Mouse (Mus musculus): ENCODE measurements around the gene Rcsd1. TPM values are rescaled to one million over a fixed set of nuclear protein-coding genes. Genes with fewer than 3 reads are reported as not detected.

The Rcsd1 gene
- polyA plus RNA-seq, 1 experiment from 2014 or later: 7.1 TPM

GRCm38 (mm10) chr1:165737451-165737850, 27.9 kb upstream of the Rcsd1 start:
- Histone ChIP-seq H3K9me3 (ENCODE audit: control insufficient read depth, low read length) (no peaks in the 10 kb centered on the region), H3K4me1 (ENCODE audit: control insufficient read depth, insufficient read depth, low read length) (no peaks in the 10 kb centered on the region; the same call in 1 of the 2 replicates), H3K27ac (ENCODE audit: low read depth, low read length) (no peak overlapping the region), H3K27me3 (ENCODE audit: control insufficient read depth, insufficient read depth, low read length) (no peaks in the 10 kb centered on the region), H3K36me3 (ENCODE audit: control insufficient read depth, insufficient read depth, low read length) (no peaks in the 10 kb centered on the region), H3K4me3 (ENCODE audit: low read depth, low read length) (no peak overlapping the region), H3K9ac (ENCODE audit: low read length) (no peak overlapping the region), H3K4me2 (ENCODE audit: low read depth) (no peak overlapping the region)
- DNase-seq (ENCODE audit: low spot score) (no peak), ATAC-seq (ENCODE audit: insufficient read depth, low FRiP score, low TSS enrichment) (no peak)
- 43% methylated on average over 5 of the region's 5 CpGs for WGBS

DNA sequence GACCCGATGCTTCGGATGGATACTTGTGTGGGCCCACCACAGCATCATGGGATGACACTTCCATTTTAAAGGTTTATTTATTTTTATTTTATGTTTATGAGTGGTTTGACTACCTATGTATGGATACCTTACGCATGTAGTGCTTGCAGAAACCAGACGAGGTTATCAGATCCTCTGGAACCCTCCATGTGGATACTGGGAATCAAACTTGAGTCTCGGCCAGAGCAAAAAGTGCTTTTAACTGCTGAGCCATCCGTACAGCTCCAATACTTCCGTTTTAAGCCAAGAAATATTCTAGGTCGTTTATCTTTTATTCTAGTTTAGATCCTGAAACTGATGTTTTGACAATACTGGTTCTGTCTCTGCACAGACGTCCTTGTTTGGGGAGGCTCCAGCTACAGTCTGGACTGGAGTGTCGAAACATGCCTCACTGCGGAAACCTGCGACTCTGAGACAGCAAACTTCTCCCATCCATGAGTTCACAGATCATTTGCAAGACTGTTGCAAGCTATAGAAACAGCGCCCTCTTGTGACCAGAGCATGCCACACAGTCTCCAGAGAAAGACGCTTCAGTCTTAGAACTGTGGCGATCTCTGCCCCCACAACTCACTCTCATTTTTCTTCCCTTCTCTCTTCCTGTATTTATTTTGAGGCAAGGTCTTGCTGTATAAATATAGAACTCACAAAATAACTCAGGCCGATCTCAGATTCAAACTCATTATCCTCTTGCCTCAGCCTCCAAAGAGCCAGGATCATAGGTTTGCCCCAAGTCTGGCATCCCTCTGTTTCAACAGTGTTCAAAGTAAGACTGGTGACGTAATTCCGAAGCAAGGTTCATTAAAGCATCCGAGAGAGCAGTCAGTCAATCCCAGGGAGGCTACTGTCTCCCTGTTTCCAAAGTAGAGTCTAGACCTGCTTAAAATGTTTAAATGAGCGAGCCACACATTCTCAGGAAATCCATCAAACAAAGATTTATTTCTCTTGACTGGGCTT, 26.6 kb upstream of the Rcsd1 start:
- peak; percentile 87 for DNase-seq (ENCODE audit: low spot score)
- Histone ChIP-seq H3K36me3 (ENCODE audit: control insufficient read depth, insufficient read depth, low read length) (no peaks in the 10 kb centered on the region), H3K27me3 (ENCODE audit: control insufficient read depth, insufficient read depth, low read length) (no peaks in the 10 kb centered on the region), H3K4me2 (ENCODE audit: low read depth) (no peak overlapping the region), H3K27ac (ENCODE audit: low read depth, low read length) (no peak overlapping the region), H3K9ac (ENCODE audit: low read length) (no peak overlapping the region), H3K4me3 (ENCODE audit: low read depth, low read length) (no peak overlapping the region), H3K4me1 (ENCODE audit: control insufficient read depth, insufficient read depth, low read length) (no peaks in the 10 kb centered on the region; the same call in 1 of the 2 replicates), H3K9me3 (ENCODE audit: control insufficient read depth, low read length) (no peaks in the 10 kb centered on the region)
- peak; percentile 41 for ATAC-seq (ENCODE audit: insufficient read depth, low FRiP score, low TSS enrichment)
- WGBS: 38% methylated on average over 20 of the region's 20 CpGs

- Histone ChIP-seq H3K27me3 (ENCODE audit: control insufficient read depth, insufficient read depth, low read length) (no peaks in the 10 kb centered on the region), H3K4me3 (ENCODE audit: low read depth, low read length) (no peak overlapping the region), H3K9ac (ENCODE audit: low read length) (no peak overlapping the region), H3K4me1 (ENCODE audit: control insufficient read depth, insufficient read depth, low read length) (no peaks in the 10 kb centered on the region; the same call in 1 of the 2 replicates), H3K36me3 (ENCODE audit: control insufficient read depth, insufficient read depth, low read length) (no peaks in the 10 kb centered on the region), H3K9me3 (ENCODE audit: control insufficient read depth, low read length) (no peaks in the 10 kb centered on the region), H3K27ac (ENCODE audit: low read depth, low read length) (no peak overlapping the region), H3K4me2 (ENCODE audit: low read depth) (no peak overlapping the region)
- ATAC-seq (ENCODE audit: insufficient read depth, low FRiP score, low TSS enrichment) (no peak), DNase-seq (ENCODE audit: low spot score) (no peak)
- 85% methylated on average over 2 of the region's 2 CpGs for WGBS
These were observed 25.3 kb upstream of the Rcsd1 start for GRCm38 (mm10) chr1:165734840-165735239.

DNA sequence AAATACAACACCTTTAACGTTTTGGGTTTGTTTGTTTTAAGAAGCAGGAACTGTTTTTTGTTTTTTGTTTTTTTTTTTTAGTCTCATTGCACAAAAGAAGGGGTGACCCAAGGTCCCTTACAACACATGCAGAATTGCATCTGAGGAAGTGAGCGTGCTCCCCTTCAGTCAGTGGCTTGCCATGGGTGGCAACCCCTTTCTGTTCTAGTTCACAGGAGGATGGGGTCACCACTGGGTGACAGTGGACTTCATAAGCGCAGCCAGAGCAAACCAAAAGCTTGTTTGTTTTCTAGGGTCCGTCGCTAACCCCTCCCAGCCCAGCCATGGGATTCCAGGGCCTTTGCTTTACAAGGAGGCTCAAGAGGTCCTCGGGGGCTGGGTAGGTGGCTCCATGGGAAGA, 22.0 kb upstream of the Rcsd1 start:
- Histone ChIP-seq H3K9me3 (ENCODE audit: control insufficient read depth, low read length) (no peaks in the 10 kb centered on the region), H3K9ac (ENCODE audit: low read length) (no peak overlapping the region), H3K27me3 (ENCODE audit: control insufficient read depth, insufficient read depth, low read length) (no peaks in the 10 kb centered on the region), H3K27ac (ENCODE audit: low read depth, low read length) (no peak overlapping the region), H3K4me1 (ENCODE audit: control insufficient read depth, insufficient read depth, low read length) (no peaks in the 10 kb centered on the region; the same call in 1 of the 2 replicates), H3K4me2 (ENCODE audit: low read depth) (no peak overlapping the region), H3K4me3 (ENCODE audit: low read depth, low read length) (no peak overlapping the region), H3K36me3 (ENCODE audit: control insufficient read depth, insufficient read depth, low read length) (no peaks in the 10 kb centered on the region)
- no peak for DNase-seq (ENCODE audit: low spot score)
- WGBS: 71% methylated on average over 6 of the region's 6 CpGs
- ATAC-seq (ENCODE audit: insufficient read depth, low FRiP score, low TSS enrichment): no peak

DNA sequence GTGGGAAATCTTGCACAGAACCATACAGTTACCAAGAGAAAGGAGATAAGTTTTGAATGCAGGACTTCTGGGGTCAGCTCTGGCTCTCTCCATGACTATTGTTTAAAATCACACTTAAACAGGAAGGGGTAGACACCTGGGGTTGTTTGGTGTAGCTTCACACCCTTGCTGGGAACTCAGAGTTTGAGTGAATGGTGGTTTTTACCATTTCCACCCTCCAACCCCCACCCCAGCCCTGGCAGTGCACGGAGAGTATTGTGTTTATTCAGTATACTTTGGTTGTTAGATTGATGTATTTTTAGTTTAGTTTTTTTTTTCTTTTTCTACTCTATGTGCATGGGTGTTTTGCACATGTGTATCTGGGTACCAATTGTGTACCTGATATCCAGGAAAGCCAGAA, 20.6 kb upstream of the Rcsd1 start:
- H3K27me3 ChIP-seq (ENCODE audit: control insufficient read depth, insufficient read depth, low read length): no peaks in the 10 kb centered on the region
- no peaks in the 10 kb centered on the region for H3K36me3 ChIP-seq (ENCODE audit: control insufficient read depth, insufficient read depth, low read length)
- H3K4me2 ChIP-seq (ENCODE audit: low read depth): no peak overlapping the region
- DNase-seq (ENCODE audit: low spot score) (no peak), ATAC-seq (ENCODE audit: insufficient read depth, low FRiP score, low TSS enrichment) (no peak)
- 36% methylated on average over 1 of the region's 1 CpGs for WGBS
- no peaks in the 10 kb centered on the region for H3K4me1 ChIP-seq (ENCODE audit: control insufficient read depth, insufficient read depth, low read length)
- no peak overlapping the region for H3K9ac ChIP-seq (ENCODE audit: low read length)
- H3K27ac ChIP-seq (ENCODE audit: low read depth, low read length): no peak overlapping the region
- no peaks in the 10 kb centered on the region for H3K9me3 ChIP-seq (ENCODE audit: control insufficient read depth, low read length)
- no peak overlapping the region for H3K4me3 ChIP-seq (ENCODE audit: low read depth, low read length)

DNA sequence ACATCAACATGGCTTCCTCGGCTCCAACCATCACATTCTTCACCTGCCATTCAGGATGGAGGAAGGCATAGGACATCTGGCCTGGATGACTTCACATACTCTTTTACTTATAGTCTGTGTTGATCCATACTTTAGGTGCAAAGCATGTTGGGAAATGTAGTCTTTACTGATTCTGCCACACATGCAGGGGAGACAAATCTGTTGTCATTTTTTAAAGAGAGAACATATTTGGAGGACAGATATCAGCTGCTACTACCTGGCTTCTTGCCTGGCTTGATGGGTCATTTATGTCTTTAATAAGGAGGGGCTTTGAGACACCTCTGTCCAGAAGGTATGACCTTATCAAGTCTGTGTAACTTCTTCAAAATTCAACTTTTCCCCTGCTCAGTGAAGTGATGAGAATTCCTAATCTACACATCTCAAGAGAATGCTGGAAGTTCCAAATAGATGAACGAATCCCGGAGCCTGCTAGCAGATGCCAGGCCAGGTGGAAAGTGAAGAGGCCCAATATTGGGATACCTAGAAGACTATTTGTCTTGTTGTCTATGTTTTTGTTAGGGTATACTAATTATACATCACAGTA, 18.6 kb upstream of the Rcsd1 start:
- H3K27ac ChIP-seq (ENCODE audit: low read depth, low read length): no peak overlapping the region
- no peaks in the 10 kb centered on the region for H3K4me1 ChIP-seq (ENCODE audit: control insufficient read depth, insufficient read depth, low read length)
- no peak overlapping the region for H3K4me2 ChIP-seq (ENCODE audit: low read depth)
- DNase-seq (ENCODE audit: low spot score): no peak
- no peaks in the 10 kb centered on the region for H3K9me3 ChIP-seq (ENCODE audit: control insufficient read depth, low read length)
- H3K36me3 ChIP-seq (ENCODE audit: control insufficient read depth, insufficient read depth, low read length): no peaks in the 10 kb centered on the region
- H3K4me3 ChIP-seq (ENCODE audit: low read depth, low read length): no peak overlapping the region
- WGBS: 83% methylated on average over 3 of the region's 3 CpGs
- H3K9ac ChIP-seq (ENCODE audit: low read length): no peak overlapping the region
- no peaks in the 10 kb centered on the region for H3K27me3 ChIP-seq (ENCODE audit: control insufficient read depth, insufficient read depth, low read length)
- no peak for ATAC-seq (ENCODE audit: insufficient read depth, low FRiP score, low TSS enrichment)

DNA sequence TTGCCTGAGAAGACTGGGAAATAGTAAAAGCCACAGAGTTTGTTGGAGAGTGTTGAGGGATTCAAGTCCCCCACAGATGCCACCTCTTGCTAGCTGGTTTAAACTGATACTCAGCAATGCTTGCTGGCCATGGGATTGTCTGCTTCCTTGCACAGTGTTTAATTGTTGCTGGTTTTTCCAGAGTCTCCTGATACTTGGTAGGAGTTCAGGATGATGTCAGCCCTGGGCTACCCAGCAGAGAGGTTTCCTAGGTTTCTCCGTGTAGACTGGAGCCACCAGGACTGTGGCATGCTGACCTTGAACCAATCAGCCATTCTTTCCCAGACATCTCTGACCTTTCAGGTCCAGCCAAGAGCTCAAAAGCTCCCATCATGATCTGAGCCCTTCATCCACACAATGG, 17.4 kb upstream of the Rcsd1 start:
- H3K36me3 ChIP-seq (ENCODE audit: control insufficient read depth, insufficient read depth, low read length): no peaks in the 10 kb centered on the region
- H3K4me1 ChIP-seq (ENCODE audit: control insufficient read depth, insufficient read depth, low read length): no peaks in the 10 kb centered on the region
- no peak overlapping the region for H3K4me3 ChIP-seq (ENCODE audit: low read depth, low read length)
- no peak overlapping the region for H3K27ac ChIP-seq (ENCODE audit: low read depth, low read length)
- H3K9me3 ChIP-seq (ENCODE audit: control insufficient read depth, low read length): no peaks in the 10 kb centered on the region
- WGBS: 38% methylated on average over 1 of the region's 1 CpGs
- H3K4me2 ChIP-seq (ENCODE audit: low read depth): no peak overlapping the region
- H3K27me3 ChIP-seq (ENCODE audit: control insufficient read depth, insufficient read depth, low read length): no peaks in the 10 kb centered on the region
- no peak for DNase-seq (ENCODE audit: low spot score)
- ATAC-seq (ENCODE audit: insufficient read depth, low FRiP score, low TSS enrichment): no peak
- H3K9ac ChIP-seq (ENCODE audit: low read length): no peak overlapping the region

DNA sequence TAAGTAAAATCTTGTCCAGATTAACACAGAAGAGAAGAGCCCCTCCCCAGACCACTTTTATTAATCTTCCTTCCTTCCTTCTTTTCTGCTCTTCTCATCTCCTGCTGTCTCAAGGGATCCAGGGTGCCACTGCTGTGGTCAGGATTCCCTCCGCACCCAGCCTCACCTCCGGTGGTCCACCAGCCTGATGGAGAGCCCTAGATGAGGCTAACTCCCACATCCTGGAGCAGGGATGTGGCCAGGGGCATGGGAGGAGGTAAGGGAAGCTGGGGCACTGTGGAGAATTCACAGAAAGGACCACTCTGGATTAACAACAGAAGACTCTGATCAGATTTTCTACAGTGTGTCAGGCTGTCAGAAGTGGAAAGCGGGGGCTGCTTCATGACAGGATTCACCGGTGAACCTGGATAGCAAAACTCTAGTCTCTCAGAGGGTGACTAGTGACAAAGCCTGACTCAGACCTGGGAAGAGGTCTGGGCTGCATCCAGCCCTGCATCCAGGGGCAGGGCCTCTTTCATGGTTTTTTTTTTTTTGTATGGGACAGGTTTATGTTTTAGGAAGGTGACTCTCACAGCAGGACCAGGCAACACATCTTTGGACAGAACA, 15.6 kb upstream of the Rcsd1 start:
- Histone ChIP-seq H3K27me3 (ENCODE audit: control insufficient read depth, insufficient read depth, low read length) (no peaks in the 10 kb centered on the region), H3K4me1 (ENCODE audit: control insufficient read depth, insufficient read depth, low read length) (no peaks in the 10 kb centered on the region), H3K4me2 (ENCODE audit: low read depth) (no peak overlapping the region), H3K9ac (ENCODE audit: low read length) (no peak overlapping the region; the same call in 1 of the 2 replicates), H3K9me3 (ENCODE audit: control insufficient read depth, low read length) (no peaks in the 10 kb centered on the region), H3K4me3 (ENCODE audit: low read depth, low read length) (no peak overlapping the region), H3K27ac (ENCODE audit: low read depth, low read length) (0 out of 2 replicates have a peak overlapping the region, but pooled peaks have one; percentile 10), H3K36me3 (ENCODE audit: control insufficient read depth, insufficient read depth, low read length) (no peaks in the 10 kb centered on the region)
- no peak for DNase-seq (ENCODE audit: low spot score)
- no peak for ATAC-seq (ENCODE audit: insufficient read depth, low FRiP score, low TSS enrichment)
- 71% methylated on average over 4 of the region's 4 CpGs for WGBS
